In genomic region chr8:126944781-126945691, GRCm38 (mm10) we compare ENCODE assay signal across 8 mouse cellular contexts. TPM values are rescaled to one million over a fixed set of nuclear protein-coding genes. Genes with fewer than 3 reads are reported as not detected.
DNase-seq lines count a peak whose midpoint lies in the region; ATAC-seq lines count a peak whose summit lies in the region.

No protein-coding gene starts in this region.

- H3K4me2 ChIP-seq in embryonic facial prominence, embryonic 14.5 days (ENCODE audit: low read depth, low read length) = peak overlapping the region; percentile 84
- H3K4me2 ChIP-seq in hindbrain, embryonic 13.5 days = peak overlapping the region; percentile 98
- peak overlapping the region; percentile 88 for H3K4me2 ChIP-seq in midbrain, embryonic 12.5 days (replicated peaks)

- H3K9me3 ChIP-seq in heart, embryonic 10.5 days = no peaks in the 10 kb centered on the region
- no peaks in the 10 kb centered on the region for H3K9me3 ChIP-seq in embryonic facial prominence, embryonic 14.5 days (ENCODE audit: control insufficient read depth, low read length)
- no peaks in the 10 kb centered on the region for H3K9me3 ChIP-seq in hindbrain, embryonic 13.5 days
- no peaks in the 10 kb centered on the region for H3K9me3 ChIP-seq in midbrain, embryonic 12.5 days

- H3K4me3 ChIP-seq in heart, embryonic 10.5 days = peak overlapping the region; percentile 89
- peak overlapping the region; percentile 84 for H3K4me3 ChIP-seq in embryonic facial prominence, embryonic 14.5 days (ENCODE audit: low read depth, low read length)
- peak overlapping the region; percentile 86 for H3K4me3 ChIP-seq in hindbrain, embryonic 13.5 days
- peak overlapping the region; percentile 89 for H3K4me3 ChIP-seq in midbrain, embryonic 12.5 days

- H3K27ac ChIP-seq in heart, embryonic 10.5 days = peak overlapping the region; percentile 95
- peak overlapping the region; percentile 92 for H3K27ac ChIP-seq in embryonic facial prominence, embryonic 14.5 days (replicated peaks; ENCODE audit: low read depth, low read length)
- peak overlapping the region; percentile 88 for H3K27ac ChIP-seq in hindbrain, embryonic 13.5 days
- peak overlapping the region; percentile 86 for H3K27ac ChIP-seq in midbrain, embryonic 12.5 days (replicated peaks)

- H3K36me3 ChIP-seq in heart, embryonic 10.5 days = peaks cover 26% of the 10 kb centered on the region
- H3K36me3 ChIP-seq in embryonic facial prominence, embryonic 14.5 days (ENCODE audit: control insufficient read depth, insufficient read depth, low read length) = peaks cover 23% of the 10 kb centered on the region
- peaks cover 20% of the 10 kb centered on the region for H3K36me3 ChIP-seq in hindbrain, embryonic 13.5 days
- peaks cover 16% of the 10 kb centered on the region; the same call in 1 of the 2 replicates for H3K36me3 ChIP-seq in midbrain, embryonic 12.5 days

- no peaks in the 10 kb centered on the region for H3K27me3 ChIP-seq in heart, embryonic 10.5 days (ENCODE audit: insufficient read depth, poor library complexity, severe bottlenecking)
- H3K27me3 ChIP-seq in embryonic facial prominence, embryonic 14.5 days (replicated peaks; ENCODE audit: control insufficient read depth, insufficient read depth, low read length) = no peaks in the 10 kb centered on the region
- no peaks in the 10 kb centered on the region for H3K27me3 ChIP-seq in hindbrain, embryonic 13.5 days
- H3K27me3 ChIP-seq in midbrain, embryonic 12.5 days = no peaks in the 10 kb centered on the region

- intact Hi-C loops in heart, postnatal 36 days (cut with DNase I) = loop anchor here (5.0 kb wide), 1 partner anchor 523 kb away; the partner anchor contains the start of gene Coa6
- intact Hi-C loops in left cerebral cortex, postnatal 10 days (cut with DNase I) = no loop called here

- H3K4me1 ChIP-seq in heart, embryonic 10.5 days = peaks cover 14% of the 10 kb centered on the region
- H3K4me1 ChIP-seq in embryonic facial prominence, embryonic 14.5 days (ENCODE audit: control insufficient read depth, insufficient read depth, low read length) = peaks cover 12% of the 10 kb centered on the region
- H3K4me1 ChIP-seq in hindbrain, embryonic 13.5 days (replicated peaks) = peaks cover 35% of the 10 kb centered on the region
- H3K4me1 ChIP-seq in midbrain, embryonic 12.5 days = peaks cover 18% of the 10 kb centered on the region

- WGBS in heart, embryonic 10.5 days = under 1% methylated on average over 46 of the region's 46 CpGs
- under 1% methylated on average over 39 of the region's 46 CpGs for WGBS in embryonic facial prominence, embryonic 14.5 days
- WGBS in hindbrain, embryonic 13.5 days = under 1% methylated on average over 46 of the region's 46 CpGs
- under 1% methylated on average over 46 of the region's 46 CpGs for WGBS in midbrain, embryonic 12.5 days

- peak overlapping the region; percentile 92 for H3K9ac ChIP-seq in embryonic facial prominence, embryonic 14.5 days (ENCODE audit: low read depth, low read length)
- H3K9ac ChIP-seq in hindbrain, embryonic 13.5 days = peak overlapping the region; percentile 91
- H3K9ac ChIP-seq in midbrain, embryonic 12.5 days (replicated peaks) = peak overlapping the region; percentile 89

- DNase-seq in heart, embryonic 10.5 days (ENCODE audit: low spot score) = peak; percentile 80
- no peak for DNase-seq in heart, postnatal 36 days
- peak; percentile 38 to 54 for DNase-seq in adrenal gland, postnatal 36 days
- peak; percentile 57 for DNase-seq in embryonic facial prominence, embryonic 14.5 days (ENCODE audit: low spot score)
- DNase-seq in left cerebral cortex, postnatal 10 days (ENCODE audit: extremely low spot score in 1 of 2, low spot score in 2 of 2) = peak; percentile 18 to 78
- DNase-seq in spleen, postnatal 10 days (ENCODE audit: low spot score in 2 of 2) = peak; percentile 44 to 54

- peak; percentile 74 for ATAC-seq in embryonic facial prominence, embryonic 14.5 days (ENCODE audit: low read depth)
- ATAC-seq in hindbrain, embryonic 13.5 days (ENCODE audit: low FRiP score) = peak; percentile 75
- ATAC-seq in midbrain, embryonic 12.5 days (ENCODE audit: low FRiP score, low read depth) = peak; percentile 71

RNA-seq across cellular contexts. Expression of gene Tomm20, which starts 0.6 kb away (rescaled TPM):
- 276 and 307 TPM in 2 replicates for polyA plus RNA-seq in heart, embryonic 10.5 days (2016; fragmentation: Nextera tagmentation; extraction: Ambion mirVana)
- total RNA-seq in heart, postnatal 36 days (2021) = 10 to 100 TPM; 81.7 to 91.3 TPM
- 100 to 1,000 TPM; 188 to 205 TPM for total RNA-seq in adrenal gland, postnatal 36 days (2021)
- 200 and 217 TPM in 2 replicates for polyA plus RNA-seq in embryonic facial prominence, embryonic 14.5 days (2014; fragmentation: Nextera tagmentation; extraction: Ambion mirVana)
- 209 and 210 TPM in 2 replicates for polyA plus RNA-seq in hindbrain, embryonic 13.5 days (2015; fragmentation: Nextera tagmentation; extraction: Ambion mirVana)
- 100 to 1,000 TPM; 156 to 169 TPM for total RNA-seq in left cerebral cortex, postnatal 10 days (2021)
- 175 and 193 TPM in 2 replicates for polyA plus RNA-seq in midbrain, embryonic 12.5 days (2016; fragmentation: Nextera tagmentation; extraction: Ambion mirVana)

RNA-seq across cellular contexts. Expression of gene Rbm34, which starts 25.8 kb away (rescaled TPM):
- 14.0 and 25.0 TPM in 2 replicates for polyA plus RNA-seq in heart, embryonic 10.5 days (2016; fragmentation: Nextera tagmentation; extraction: Ambion mirVana)
- 1 to 10 TPM; 3.1 to 3.4 TPM for total RNA-seq in heart, postnatal 36 days (2021)
- total RNA-seq in adrenal gland, postnatal 36 days (2021) = 10 to 100 TPM; 13.1 to 14.2 TPM
- 20.3 and 22.7 TPM in 2 replicates for polyA plus RNA-seq in embryonic facial prominence, embryonic 14.5 days (2014; fragmentation: Nextera tagmentation; extraction: Ambion mirVana)
- polyA plus RNA-seq in hindbrain, embryonic 13.5 days (2015; fragmentation: Nextera tagmentation; extraction: Ambion mirVana) = 24.8 and 24.9 TPM in 2 replicates
- 10 to 100 TPM; 17.4 to 18.2 TPM for total RNA-seq in left cerebral cortex, postnatal 10 days (2021)
- polyA plus RNA-seq in midbrain, embryonic 12.5 days (2016; fragmentation: Nextera tagmentation; extraction: Ambion mirVana) = 32.0 and 32.6 TPM in 2 replicates

Comparison
In these comparisons a context has a peak if more than half of its experiments do, and no peak if none do; other contexts are left out.
1. DNase-seq: peak in heart, embryonic 10.5 days (single experiment), adrenal gland, postnatal 36 days (2 of 2), embryonic facial prominence, embryonic 14.5 days (single experiment), left cerebral cortex, postnatal 10 days (2 of 2) and spleen, postnatal 10 days (2 of 2); none in heart, postnatal 36 days (0 of 2).
2. Peak in every context shown above with its lines, with median percentiles within 50 percentile points of each other: H3K27ac ChIP-seq, H3K4me3 ChIP-seq, ATAC-seq, H3K4me2 ChIP-seq and H3K9ac ChIP-seq.